Mouse (Mus musculus) lung, embryonic 14.5 days (tissue): ENCODE data around the gene Rln3. TPM values are rescaled to one million over a fixed set of nuclear protein-coding genes. Genes with fewer than 3 reads are reported as not detected.

Experiments
- ATAC-seq: fragments of 200-750 bp; cut with Nextera tagmentation; 2 replicates; pipeline ENCODE4 v1.8.0; 2017; ENCODE audit warnings: mild to moderate bottlenecking, moderate TSS enrichment, moderate library complexity; ENCODE audit not compliant: insufficient read depth
- DNase-seq: peaks from one replicate; pipeline ENCODE4 v3.0.0-alpha.2; 2015
- H3K27ac ChIP-seq: fragments of 300-500 bp; sonication (generic); 2 replicates; pipeline ENCODE4 v1.5.1; 2014; ENCODE audit warnings: low read depth, mild to moderate bottlenecking, moderate library complexity
- H3K27me3 ChIP-seq: fragments of 300-500 bp; sonication (generic); 2 replicates; pipeline ENCODE4 v1.6.1; 2014; ENCODE audit warnings: low read length, control low read depth; ENCODE audit not compliant: insufficient read depth
- H3K36me3 ChIP-seq: fragments of 300-500 bp; sonication (generic); 2 replicates; pipeline ENCODE4 v1.6.1; 2014; ENCODE audit warnings: control low read depth; ENCODE audit not compliant: insufficient read depth
- H3K4me1 ChIP-seq: fragments of 300-500 bp; sonication (generic); 2 replicates; pipeline ENCODE4 v1.6.1; 2014; ENCODE audit warnings: antibody characterized with exemption, control low read depth; ENCODE audit not compliant: insufficient read depth
- H3K4me2 ChIP-seq: fragments of 300-500 bp; sonication (generic); 2 replicates; pipeline ENCODE4 v1.6.1; 2014; ENCODE audit warnings: mild to moderate bottlenecking
- H3K4me3 ChIP-seq: fragments of 300-500 bp; sonication (generic); 2 replicates; pipeline ENCODE4 v1.5.1; 2014; ENCODE audit warnings: low read depth, low read length
- H3K9ac ChIP-seq: fragments of 300-500 bp; sonication (generic); 2 replicates; pipeline ENCODE4 v1.6.1; 2014
- H3K9me3 ChIP-seq: fragments of 300-500 bp; sonication (generic); 2 replicates; pipeline ENCODE4 v1.6.1; 2016; ENCODE audit warnings: low read depth, low read length, control low read depth
- CTCF ChIP-seq: IDR thresholded peaks from 2 replicates; pipeline ENCODE4 v1.5.1; 2016; ENCODE audit warnings: antibody characterized with exemption, low read depth
- WGBS: fragments of 180-500 bp; shearing (Covaris S2); extraction: QIAGEN DNeasy Blood & Tissue Kit; methylation state at CpG from one replicate; pipeline ENCODE4 v1.1.7; 2014; 5-methylcytosine and 5-hydroxymethylcytosine counted together
- polyA plus RNA-seq: library from polyadenylated mRNA; unstranded; fragments of >200 nt; fragmentation: Nextera tagmentation; extraction: Ambion mirVana; gene quantifications from 2 replicates; pipeline ENCODE4 v1.2.1, GENCODE M21; 2014

Rln3 gene
- polyA plus RNA-seq, 1 experiment from 2014 or later, result not detected

DNA sequence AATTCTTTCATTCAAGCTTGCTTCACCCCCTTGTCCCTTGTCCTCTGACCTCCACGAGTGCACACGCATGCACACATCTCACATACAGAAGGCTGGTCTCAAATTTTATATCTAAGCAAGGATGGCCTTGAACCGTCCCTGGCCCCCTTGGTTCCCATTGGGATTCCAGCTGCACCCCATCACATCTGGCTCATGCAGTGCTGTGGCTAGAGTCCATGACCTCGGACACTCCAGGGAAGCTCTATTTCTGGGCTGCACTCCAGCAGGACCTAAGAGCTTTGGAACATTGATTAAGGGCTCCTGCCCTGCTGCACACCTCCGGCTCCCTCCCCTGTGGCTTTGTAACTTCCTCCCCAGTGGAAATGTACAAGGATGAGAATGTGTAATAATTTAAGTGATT, 6.8 kb downstream of the Rln3 start:
- Histone ChIP-seq H3K4me2 (no peak overlapping the region), H3K4me1 (no peaks in the 10 kb centered on the region), H3K9me3 (no peaks in the 10 kb centered on the region), H3K4me3 (no peak overlapping the region), H3K27me3 (peaks cover 18% of the 10 kb centered on the region), H3K36me3 (no peaks in the 10 kb centered on the region), H3K9ac (no peak overlapping the region), H3K27ac (no peak overlapping the region)
- no peak for TF ChIP-seq CTCF
- DNase-seq (no peak), ATAC-seq (no peak)
- WGBS, result 56% methylated on average over 5 of the region's 5 CpGs

DNA sequence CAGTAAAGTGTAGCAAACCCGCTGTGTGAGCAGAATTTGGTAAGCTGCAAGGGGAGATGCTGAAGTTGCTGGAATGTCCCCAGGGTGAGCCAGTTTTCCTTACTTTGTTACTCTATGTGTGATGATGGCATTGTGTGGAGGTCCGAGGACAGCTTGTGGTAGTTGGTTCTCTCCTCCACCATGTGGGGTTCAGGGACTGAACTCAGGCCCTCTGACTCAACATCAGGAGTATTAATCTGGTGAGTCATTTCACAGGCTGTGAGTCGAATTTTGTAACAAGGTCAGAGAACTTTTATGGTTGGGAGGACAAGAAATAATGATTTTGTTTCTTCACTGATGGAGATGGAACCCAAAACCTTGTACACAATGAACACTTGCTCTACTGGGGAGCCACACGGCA, 12.0 kb downstream of the Rln3 start:
- TF ChIP-seq CTCF, result no peak
- ATAC-seq (no peak), DNase-seq (no peak)
- Histone ChIP-seq H3K4me3 (no peak overlapping the region), H3K27ac (no peak overlapping the region), H3K4me2 (no peak overlapping the region), H3K36me3 (no peaks in the 10 kb centered on the region), H3K4me1 (no peaks in the 10 kb centered on the region), H3K9ac (no peak overlapping the region), H3K27me3 (no peaks in the 10 kb centered on the region), H3K9me3 (no peaks in the 10 kb centered on the region)
- 69% methylated on average over 4 of the region's 4 CpGs for WGBS

DNA sequence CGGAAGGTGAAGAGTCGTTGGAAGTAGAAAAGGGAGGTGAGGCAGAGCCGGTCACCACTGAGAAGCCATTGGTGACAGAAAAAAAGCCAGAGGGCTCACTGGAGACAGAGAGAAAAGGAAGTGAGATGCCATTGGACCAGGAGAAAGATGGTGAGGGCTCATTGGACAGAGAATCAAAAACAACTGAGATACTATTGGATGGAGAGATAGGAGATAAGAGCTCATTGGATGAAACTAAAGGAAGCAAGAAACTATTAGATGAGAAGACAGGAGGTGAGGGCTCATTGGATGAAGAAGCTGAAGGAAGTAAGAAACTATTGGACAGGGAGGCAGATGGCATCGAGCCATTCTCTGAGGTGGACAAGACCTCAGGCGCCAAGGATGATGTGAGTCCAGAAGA, 15.5 kb downstream of the Rln3 start:
- H3K4me1 ChIP-seq, result peaks cover 6% of the 10 kb centered on the region; the same call in 1 of the 2 replicates
- no peak for DNase-seq
- no peak overlapping the region for H3K27ac ChIP-seq
- no peaks in the 10 kb centered on the region for H3K36me3 ChIP-seq
- ATAC-seq, result no peak
- no peak overlapping the region for H3K4me2 ChIP-seq
- H3K9me3 ChIP-seq, result no peaks in the 10 kb centered on the region
- no peak overlapping the region for H3K9ac ChIP-seq
- H3K4me3 ChIP-seq, result no peak overlapping the region
- no peak for TF ChIP-seq CTCF
- 79% methylated on average over 5 of the region's 5 CpGs for WGBS
- H3K27me3 ChIP-seq, result peaks cover 20% of the 10 kb centered on the region; the same call in 1 of the 2 replicates

DNA sequence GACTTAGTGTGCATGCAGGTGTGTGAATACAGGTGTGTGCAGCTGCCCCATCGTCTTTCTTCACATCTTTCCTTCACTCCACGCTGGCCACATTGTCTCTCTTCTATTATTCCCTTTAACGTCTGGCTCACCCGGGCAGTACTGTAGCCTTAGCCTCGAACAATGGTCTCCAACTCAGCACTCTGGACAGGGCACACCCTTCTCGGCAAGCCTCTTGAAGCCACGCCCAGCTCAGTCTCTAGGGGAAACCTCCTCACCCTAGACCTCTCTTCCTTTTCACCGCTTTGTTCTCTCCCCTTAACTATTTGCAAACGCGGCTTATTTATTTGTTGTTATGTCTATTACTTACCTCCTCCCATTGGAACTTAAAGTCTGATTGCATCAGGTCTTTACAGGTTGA, 17.4 kb downstream of the Rln3 start:
- Histone ChIP-seq H3K27ac (no peak overlapping the region), H3K27me3 (peaks cover 20% of the 10 kb centered on the region; the same call in 1 of the 2 replicates), H3K4me3 (no peak overlapping the region), H3K4me1 (peaks cover 13% of the 10 kb centered on the region), H3K9ac (no peak overlapping the region), H3K9me3 (no peaks in the 10 kb centered on the region), H3K4me2 (no peak overlapping the region), H3K36me3 (no peaks in the 10 kb centered on the region)
- 16% methylated on average over 10 of the region's 10 CpGs for WGBS
- ATAC-seq, result no peak
- TF ChIP-seq CTCF, result no peak
- peak; percentile 70 for DNase-seq

DNA sequence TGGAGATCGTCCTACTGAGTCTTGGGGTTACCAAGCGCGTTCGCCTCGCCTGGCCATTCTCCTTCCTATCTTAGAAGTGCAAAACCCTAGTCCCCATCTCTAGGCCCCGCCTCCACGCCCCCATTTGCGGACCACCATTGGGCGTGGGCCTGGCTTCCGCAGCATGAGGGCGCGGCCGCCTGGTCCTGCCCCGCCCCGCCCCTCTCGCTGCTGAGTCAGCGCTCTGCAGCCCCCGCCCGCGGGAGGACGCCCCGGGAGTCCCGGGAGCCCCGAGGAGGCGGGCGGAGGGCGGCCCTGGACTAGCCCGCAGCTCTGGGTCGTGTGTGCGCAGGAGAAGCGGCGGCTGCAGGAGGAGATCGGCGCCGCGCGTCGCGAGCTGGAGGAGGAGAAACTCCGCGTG, 18.9 kb downstream of the Rln3 start:
- DNase-seq (peak; percentile 82), ATAC-seq (peak; percentile 68; the same call in 1 of the 2 replicates)
- Histone ChIP-seq H3K36me3 (no peaks in the 10 kb centered on the region), H3K4me3 (peak overlapping the region; percentile 42), H3K9me3 (no peaks in the 10 kb centered on the region), H3K9ac (peak overlapping the region; percentile 41; the same call in 1 of the 2 replicates), H3K4me1 (peaks cover 15% of the 10 kb centered on the region), H3K27ac (no peak overlapping the region), H3K4me2 (peak overlapping the region; percentile 85), H3K27me3 (peaks cover 20% of the 10 kb centered on the region; the same call in 1 of the 2 replicates)
- no peak for TF ChIP-seq CTCF
- 2% methylated on average over 41 of the region's 41 CpGs for WGBS

DNA sequence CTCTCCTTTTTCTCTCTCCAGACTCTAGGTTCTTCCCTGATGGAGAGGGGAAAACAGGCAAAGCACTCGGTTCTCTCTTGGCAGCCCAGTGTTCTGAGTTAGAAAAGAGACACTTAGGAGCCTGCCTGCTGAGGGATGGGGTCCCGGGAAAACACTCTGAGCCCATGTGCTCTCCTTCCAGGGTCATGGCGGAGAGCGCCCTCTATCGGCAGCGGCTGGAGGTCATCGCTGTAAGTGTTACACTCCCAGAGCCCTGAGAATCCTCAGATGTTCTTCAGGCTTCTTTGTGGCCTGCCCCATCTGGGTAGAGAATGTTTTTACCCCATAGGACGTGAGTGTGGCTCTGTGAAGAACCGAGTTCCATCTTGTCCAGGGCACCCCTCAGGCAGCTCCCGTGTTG, 20.6 kb downstream of the Rln3 start:
- Histone ChIP-seq H3K9me3 (no peaks in the 10 kb centered on the region), H3K4me1 (peaks cover 15% of the 10 kb centered on the region), H3K4me3 (no peak overlapping the region), H3K27me3 (peaks cover 20% of the 10 kb centered on the region; the same call in 1 of the 2 replicates), H3K36me3 (no peaks in the 10 kb centered on the region), H3K4me2 (no peak overlapping the region), H3K9ac (no peak overlapping the region), H3K27ac (no peak overlapping the region)
- TF ChIP-seq CTCF, result peak; percentile 77
- DNase-seq (peak; percentile 76), ATAC-seq (no peak)
- 14% methylated on average over 10 of the region's 10 CpGs for WGBS

DNA sequence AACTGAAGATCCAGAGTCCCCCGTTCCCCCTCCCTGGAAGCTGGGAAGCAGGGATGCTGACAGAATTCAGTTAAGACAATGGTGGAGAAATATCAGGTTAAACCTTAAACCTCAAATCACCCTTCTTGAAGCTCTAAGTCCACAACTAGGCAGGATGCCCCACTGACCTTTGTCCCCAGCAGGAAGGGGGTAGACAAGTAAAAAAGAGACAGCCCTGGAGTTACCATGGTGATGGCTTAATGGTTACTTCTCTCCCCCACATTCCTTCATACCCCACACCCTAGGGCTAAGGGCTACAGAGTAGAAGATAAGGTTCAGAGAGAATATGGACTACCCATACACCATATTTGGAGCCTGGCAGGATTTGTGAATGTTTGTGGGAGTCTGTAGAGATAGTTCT, 21.2 kb downstream of the Rln3 start:
- Histone ChIP-seq H3K9me3 (no peaks in the 10 kb centered on the region), H3K4me1 (peaks cover 15% of the 10 kb centered on the region), H3K9ac (no peak overlapping the region), H3K36me3 (no peaks in the 10 kb centered on the region), H3K4me2 (0 out of 2 replicates have a peak overlapping the region, but pooled peaks have one; percentile 12), H3K27ac (no peak overlapping the region), H3K27me3 (peaks cover 20% of the 10 kb centered on the region; the same call in 1 of the 2 replicates), H3K4me3 (no peak overlapping the region)
- TF ChIP-seq CTCF, result no peak
- DNase-seq (no peak), ATAC-seq (no peak)
- WGBS, result 44% methylated on average over 1 of the region's 1 CpGs
